Mouse (Mus musculus) CH12.LX (cell line): ENCODE measurements around the gene Tcf7. TPM values are rescaled to one million over a fixed set of nuclear protein-coding genes. Genes with fewer than 3 reads are reported as not detected.
"Not testable (repeated sequence)": the region's sequence is repeated elsewhere in the genome, so short reads cannot be mapped to it uniquely, and the experiment has no call there.

Source experiments
- DNase-seq: peaks from one replicate; pipeline ENCODE4 v3.0.0-alpha.2; 2013; ENCODE audit errors: extremely low read depth
- H3K27ac ChIP-seq: 2 replicates; pipeline ENCODE4 v1.5.1; 2012; ENCODE audit warnings: low read depth, mild to moderate bottlenecking, control low read depth, moderate library complexity; ENCODE audit not compliant: insufficient read depth
- H3K27me3 ChIP-seq: replicated peaks from 2 replicates; pipeline ENCODE3; 2012; ENCODE audit warnings: inconsistent platforms
- H3K36me3 ChIP-seq, 2 experiments: replicated peaks in 1 of 2; 2 replicates each; pipeline versions ENCODE3 to v1.6.1; 2012; ENCODE audit warnings: inconsistent platforms in 1 of 2, low read length in 1 of 2, mild to moderate bottlenecking in 1 of 2, mixed read lengths in 1 of 2, moderate library complexity in 1 of 2; ENCODE audit not compliant: control insufficient read depth in 1 of 2, insufficient read depth in 1 of 2
- H3K4me1 ChIP-seq, 2 experiments: 2 replicates each; pipeline ENCODE4 v1.6.1; 2012; ENCODE audit warnings: inconsistent platforms in 1 of 2, moderate library complexity in 1 of 2; ENCODE audit not compliant: insufficient read depth in 2 of 2, control insufficient read depth in 1 of 2
- H3K4me2 ChIP-seq: 2 replicates; pipeline ENCODE4 v1.6.1; 2012; ENCODE audit warnings: low read depth, mild to moderate bottlenecking, control low read depth; ENCODE audit not compliant: poor library complexity, insufficient read depth, severe bottlenecking
- H3K4me3 ChIP-seq, 3 experiments: fragments of 150-350 bp in 1 of 3; sonication (generic) in 1 of 3; replicated peaks in 1 of 3; 2 replicates each; pipeline versions ENCODE3 to v1.5.1; 2011 to 2012; ENCODE audit warnings: low read depth in 2 of 3, low read length in 2 of 3, mild to moderate bottlenecking in 2 of 3, moderate library complexity in 2 of 3, control low read depth in 1 of 3, improper control_type of control experiment in 1 of 3, inconsistent platforms in 1 of 3, mixed read lengths in 1 of 3; ENCODE audit not compliant: poor library complexity in 1 of 3
- H3K79me2 ChIP-seq: replicated peaks from 2 replicates; pipeline ENCODE4 v1.6.1; 2012; ENCODE audit warnings: mild to moderate bottlenecking, moderate library complexity; ENCODE audit not compliant: control insufficient read depth, poor library complexity, insufficient read depth, severe bottlenecking; ENCODE audit errors: extremely low read depth
- H3K9ac ChIP-seq: 2 replicates; pipeline ENCODE4 v1.6.1; 2012; ENCODE audit warnings: low read depth, mild to moderate bottlenecking, control low read depth, moderate library complexity; ENCODE audit not compliant: insufficient read depth
- H3K9me3 ChIP-seq: replicated peaks from 2 replicates; pipeline ENCODE3; 2012; ENCODE audit warnings: low read length, inconsistent platforms, mixed read lengths
- BHLHE40 ChIP-seq: IDR thresholded peaks from 2 replicates; pipeline ENCODE4 v1.6.1; 2011; ENCODE audit warnings: mild to moderate bottlenecking, low read depth, low read length, improper control_type of control experiment
- CHD1 ChIP-seq: IDR thresholded peaks from 2 replicates; pipeline ENCODE4 v1.6.1; 2012; ENCODE audit warnings: low read depth, low read length, improper control_type of control experiment, inconsistent platforms
- CHD2 ChIP-seq: IDR thresholded peaks from 2 replicates; pipeline ENCODE4 v1.6.1; 2011; ENCODE audit warnings: low read length, improper control_type of control experiment
- CTCF ChIP-seq, 2 experiments: IDR thresholded peaks in 1 of 2; conservative IDR thresholded peaks in 1 of 2; 2 replicates each; pipeline ENCODE4 v1.5.1; 2011 to 2012; ENCODE audit warnings: low read depth in 2 of 2, low read length in 2 of 2, improper control_type of control experiment in 1 of 2, inconsistent platforms in 1 of 2, mild to moderate bottlenecking in 1 of 2, moderate library complexity in 1 of 2
- E2F4 ChIP-seq: IDR thresholded peaks from 2 replicates; pipeline ENCODE4 v1.6.1; 2011; ENCODE audit warnings: low read depth, low read length, improper control_type of control experiment; ENCODE audit not compliant: insufficient replicate concordance
- HCFC1 ChIP-seq: IDR thresholded peaks from 2 replicates; pipeline ENCODE4 v1.6.1; 2012; ENCODE audit warnings: low read depth, mild to moderate bottlenecking, inconsistent platforms, low read length, improper control_type of control experiment
- IRF4 ChIP-seq: IDR thresholded peaks from 2 replicates; pipeline ENCODE4 v1.6.1; 2014; ENCODE audit warnings: low read depth, mild to moderate bottlenecking, inconsistent platforms, low read length, improper control_type of control experiment
- MAX ChIP-seq: IDR thresholded peaks from 2 replicates; pipeline ENCODE4 v1.6.1; 2011; ENCODE audit warnings: low read length, improper control_type of control experiment
- MAZ ChIP-seq: IDR thresholded peaks from 2 replicates; pipeline ENCODE4 v1.6.1; 2012; ENCODE audit warnings: low read depth, mild to moderate bottlenecking, inconsistent platforms, low read length, improper control_type of control experiment, moderate library complexity
- MXI1 ChIP-seq: IDR thresholded peaks from 2 replicates; pipeline ENCODE4 v1.6.1; 2011; ENCODE audit warnings: mild to moderate bottlenecking, low read depth, low read length, improper control_type of control experiment
- MYC ChIP-seq: IDR thresholded peaks from 2 replicates; pipeline ENCODE4 v1.6.1; 2011; ENCODE audit warnings: low read depth, mild to moderate bottlenecking, improper control_type of control experiment, low read length
- RAD21 ChIP-seq: IDR thresholded peaks from 2 replicates; pipeline ENCODE4 v1.6.1; 2011; ENCODE audit warnings: low read depth, mild to moderate bottlenecking, low read length, improper control_type of control experiment, moderate library complexity
- SIN3A ChIP-seq: IDR thresholded peaks from 2 replicates; pipeline ENCODE4 v1.6.1; 2012; ENCODE audit warnings: low read length, improper control_type of control experiment, inconsistent platforms
- SMC3 ChIP-seq: IDR thresholded peaks from 2 replicates; pipeline ENCODE4 v1.6.1; 2011; ENCODE audit warnings: low read depth, low read length, improper control_type of control experiment
- USF2 ChIP-seq: conservative IDR thresholded peaks from 2 replicates; pipeline ENCODE4 v1.6.1; 2011; ENCODE audit warnings: low read depth, low read length, improper control_type of control experiment
- dilution Hi-C: fragments of 300-500 bp; cut with MboI; formaldehyde crosslinking; loops from 2 replicates; pipeline ENCODE4 v1.14.3; 2020; ENCODE audit warnings: low sequenced_read_pairs; ENCODE audit not compliant: extremely low pct_unique_long_range_greater_than_20kb, extremely low pct_ligation_motif_present
- in situ Hi-C: fragments of 300-500 bp; cut with MboI; formaldehyde crosslinking; loops from 3 replicates; pipeline ENCODE4 v1.14.3; 2019; ENCODE audit warnings: low sequenced_read_pairs, low pct_ligation_motif_present, low pct_unique_long_range_greater_than_20kb, mixed read lengths
- polyA plus RNA-seq: library from polyadenylated mRNA; unstranded; fragments of >175 nt; gene quantifications from 2 replicates; pipeline ENCODE4 v1.2.1, GENCODE M21; 2012; ENCODE audit warnings: low read depth; ENCODE audit not compliant: insufficient read length
- total RNA-seq, 2 experiments: library from RNA; depleted of rRNA; stranded (reverse); fragments of 300-350 nt in 1 of 2; fragments of >200 nt in 1 of 2; gene quantifications; 2 replicates each; pipeline ENCODE4 v1.2.3; 2012 to 2014

Tcf7 gene
- total and polyA plus RNA-seq, 3 experiments: 0.55 to 5.5 (median 0.85) TPM

GRCm38 (mm10) chr11:52222891-52223290, 59.9 kb downstream of the Tcf7 start:
- TF ChIP-seq CTCF (conservative IDR thresholded peaks at IDR 0.05 in 1 of 2, IDR thresholded peaks at IDR 0.05 in 1 of 2; ENCODE audit: low read depth in 2 of 2, low read length in 2 of 2) (peak; percentile 44 to 78), MAZ (no peak), MXI1 (0 out of 2 replicates have a peak, but pooled peaks have one; percentile 38), E2F4 (0 out of 2 replicates have a peak, but pooled peaks have one; percentile 31), MYC (peak; percentile 97), SMC3 (peak; percentile 60), IRF4 (no peak), CHD2 (no peak), MAX (peak; percentile 77), RAD21 (peak; percentile 60), HCFC1 (no peak), SIN3A (no peak), USF2 (no peak), BHLHE40 (no peak), CHD1 (no peak)
- no peaks in the 10 kb centered on the region for H3K9me3 ChIP-seq
- H3K4me3 ChIP-seq: no peak overlapping the region
- dilution Hi-C loops: no loop called here
- DNase-seq: peak; percentile 58
- H3K4me2 ChIP-seq: no peak overlapping the region
- H3K27me3 ChIP-seq: peaks cover 4% of the 10 kb centered on the region
- no peak overlapping the region for H3K27ac ChIP-seq
- H3K4me1 ChIP-seq: peaks cover 0 to 16% of the 10 kb centered on the region in 2 experiments; a peak in 2 of 4 replicates
- H3K36me3 ChIP-seq: no peaks in the 10 kb centered on the region
- H3K79me2 ChIP-seq: no peaks in the 10 kb centered on the region
- in situ Hi-C loops: loop anchor here (10.0 kb wide), 2 partner anchors 78 to 168 kb away; partner anchors contain the start of gene Olfr1373
- no peak overlapping the region for H3K9ac ChIP-seq

- H3K27ac ChIP-seq, H3K27me3 ChIP-seq, H3K9ac ChIP-seq, H3K36me3 ChIP-seq, H3K9me3 ChIP-seq, H3K4me2 ChIP-seq, dilution Hi-C loops, H3K79me2 ChIP-seq, H3K4me3 ChIP-seq, DNase-seq: not testable (repeated sequence)
- in situ Hi-C loops: loop anchor here (10.0 kb wide), 2 partner anchors 77 to 167 kb away; partner anchors contain the start of gene Olfr1373
- peaks cover 0 to 16% of the 10 kb centered on the region in 2 experiments; a peak in 2 of 4 replicates for H3K4me1 ChIP-seq
Observed at GRCm38 (mm10) chr11:52221921-52222320, 60.9 kb downstream of the Tcf7 start.
